Mouse (Mus musculus) thymus, adult 2 months (tissue): ENCODE measurements at regions not wholly inside any gene's neighbourhood (a gene's known extent, or its start where the extent isn't known, plus 50 kb on each side); places are given as distances from the start of the nearest gene placed in this dataset.

ENCODE experiments used
- DNase-seq: peaks from one replicate; pipeline ENCODE4 v3.0.0; 2021
- H3K27ac ChIP-seq: fragments of 200-500 bp; 2 replicates; pipeline ENCODE4 v1.5.1; 2012; ENCODE audit warnings: low read length, control low read depth; ENCODE audit not compliant: control insufficient read depth, insufficient read depth
- H3K27me3 ChIP-seq: fragments of 200-500 bp; 2 replicates; pipeline ENCODE4 v1.6.1; 2012; ENCODE audit warnings: mild to moderate bottlenecking, low read length, moderate library complexity, mixed read lengths; ENCODE audit not compliant: control insufficient read depth, insufficient read depth
- H3K36me3 ChIP-seq: fragments of 200-500 bp; 2 replicates; pipeline ENCODE4 v1.6.1; 2012; ENCODE audit warnings: mild to moderate bottlenecking, low read length, moderate library complexity; ENCODE audit not compliant: control insufficient read depth, insufficient read depth
- H3K4me1 ChIP-seq: fragments of 200-500 bp; replicated peaks from 2 replicates; pipeline ENCODE4 v1.6.1; 2012; ENCODE audit warnings: low read length; ENCODE audit not compliant: control insufficient read depth, insufficient read depth
- H3K4me3 ChIP-seq: fragments of 200-500 bp; 2 replicates; pipeline ENCODE4 v1.5.1; 2012; ENCODE audit warnings: mild to moderate bottlenecking, low read length, control low read depth, moderate library complexity; ENCODE audit not compliant: control insufficient read depth, insufficient read depth
- CTCF ChIP-seq: fragments of 200-500 bp; IDR thresholded peaks from 2 replicates; pipeline ENCODE4 v1.5.1; 2012; ENCODE audit warnings: mild to moderate bottlenecking, control low read depth, low read length, moderate library complexity, borderline replicate concordance; ENCODE audit not compliant: control insufficient read depth, poor library complexity, insufficient read depth; ENCODE audit errors: extremely low read depth
- POLR2A ChIP-seq: fragments of 200-500 bp; IDR thresholded peaks from 2 replicates; pipeline ENCODE4 v1.6.1; 2012; ENCODE audit warnings: mild to moderate bottlenecking, low read length, control low read depth, moderate library complexity; ENCODE audit not compliant: control insufficient read depth, poor library complexity, insufficient read depth; ENCODE audit errors: extremely low read depth
- WGBS: fragments of 180-500 bp; shearing (Covaris S2); methylation state at CpG from one replicate; pipeline ENCODE4 v1.1.7; 2018; 5-methylcytosine and 5-hydroxymethylcytosine counted together

DNA sequence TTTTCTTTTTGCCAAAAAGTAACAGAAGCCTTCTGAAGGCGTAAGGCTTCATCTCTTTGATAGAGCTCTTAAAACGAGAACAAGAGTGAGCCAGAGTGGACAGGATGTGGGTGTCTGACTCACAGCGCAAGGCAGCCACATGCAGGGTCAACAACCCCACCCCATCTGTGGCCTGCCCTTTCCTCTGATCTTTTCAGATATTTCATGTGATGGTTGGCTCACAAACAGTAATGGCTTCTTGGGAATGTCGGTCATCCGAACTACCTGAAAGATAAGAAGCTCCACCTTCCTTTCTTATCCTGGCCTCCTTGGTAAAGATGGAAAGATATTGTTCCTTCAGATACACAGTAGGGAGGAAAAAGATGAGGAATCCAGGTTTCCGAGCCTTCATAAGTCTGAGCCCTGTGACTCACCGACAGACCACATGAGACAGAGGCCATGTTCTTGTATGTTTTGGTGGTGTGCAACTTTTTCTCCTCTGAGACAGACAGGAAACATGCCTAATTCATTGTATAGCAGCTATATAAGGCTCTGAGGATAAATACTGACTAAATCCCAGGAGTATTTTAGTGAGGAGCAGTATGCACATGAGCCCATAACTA lies 254.9 kb downstream of the Btg1 start:
- Histone ChIP-seq H3K27me3 (no peaks in the 10 kb centered on the region), H3K27ac (no peak overlapping the region), H3K4me1 (no peaks in the 10 kb centered on the region), H3K4me3 (no peak overlapping the region), H3K36me3 (no peaks in the 10 kb centered on the region)
- DNase-seq, result no peak
- WGBS, result 68% methylated on average over 7 of the region's 7 CpGs
- no peak for TF ChIP-seq POLR2A
- no peak for TF ChIP-seq CTCF

DNA sequence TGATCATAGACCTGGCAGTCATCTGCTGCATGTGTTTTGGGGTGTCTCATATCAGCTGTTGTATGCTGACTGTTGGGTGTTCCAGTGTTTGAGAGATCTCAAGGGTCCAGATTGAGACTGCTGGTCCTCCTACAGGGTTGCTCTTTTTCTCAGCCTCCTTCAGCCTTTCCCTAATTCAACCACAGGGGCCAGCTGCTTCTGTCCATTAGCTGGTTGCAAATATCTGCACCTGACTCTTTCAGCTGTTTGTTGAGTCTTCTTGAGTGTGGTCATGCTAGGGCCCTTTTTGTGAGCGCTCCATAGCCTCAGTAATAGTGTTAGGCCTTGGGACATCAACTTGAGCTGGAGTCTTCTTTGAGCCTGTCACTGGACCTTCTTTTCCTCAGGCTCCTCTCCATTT lies 257.8 kb downstream of the Btg1 start:
- no peaks in the 10 kb centered on the region for H3K4me1 ChIP-seq
- TF ChIP-seq CTCF (no peak), POLR2A (no peak)
- DNase-seq, result no peak
- H3K36me3 ChIP-seq, result no peaks in the 10 kb centered on the region
- H3K27ac ChIP-seq, result no peak overlapping the region
- whole genome bisulfite sequencing, result 100% methylated on average over 1 of the region's 1 CpGs
- no peak overlapping the region for H3K4me3 ChIP-seq
- H3K27me3 ChIP-seq, result no peaks in the 10 kb centered on the region

DNA sequence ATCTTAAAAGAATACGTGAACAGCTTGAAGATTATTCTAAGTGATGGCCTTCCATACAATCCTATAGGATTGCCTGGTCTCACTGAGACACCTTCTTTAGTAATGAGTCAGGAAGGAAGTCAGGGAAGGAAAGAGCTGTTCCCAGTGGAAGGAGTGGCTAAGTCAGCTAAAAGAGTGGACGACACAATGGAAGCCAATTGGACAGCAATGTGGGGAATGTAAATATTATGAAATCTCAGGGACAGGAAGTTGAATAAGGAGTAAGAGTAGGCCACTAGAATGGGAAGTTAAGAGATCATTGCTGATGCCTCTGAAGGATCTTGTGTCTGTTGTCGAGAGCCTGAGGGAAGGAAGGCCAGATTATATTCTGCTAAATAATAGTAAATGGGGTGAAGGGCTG lies 258.9 kb downstream of the Btg1 start:
- Histone ChIP-seq H3K27ac (no peak overlapping the region), H3K27me3 (no peaks in the 10 kb centered on the region), H3K4me3 (no peak overlapping the region), H3K36me3 (no peaks in the 10 kb centered on the region), H3K4me1 (no peaks in the 10 kb centered on the region)
- DNase-seq, result no peak
- WGBS, result 82% methylated on average over 3 of the region's 3 CpGs
- TF ChIP-seq POLR2A (no peak), CTCF (no peak)

DNA sequence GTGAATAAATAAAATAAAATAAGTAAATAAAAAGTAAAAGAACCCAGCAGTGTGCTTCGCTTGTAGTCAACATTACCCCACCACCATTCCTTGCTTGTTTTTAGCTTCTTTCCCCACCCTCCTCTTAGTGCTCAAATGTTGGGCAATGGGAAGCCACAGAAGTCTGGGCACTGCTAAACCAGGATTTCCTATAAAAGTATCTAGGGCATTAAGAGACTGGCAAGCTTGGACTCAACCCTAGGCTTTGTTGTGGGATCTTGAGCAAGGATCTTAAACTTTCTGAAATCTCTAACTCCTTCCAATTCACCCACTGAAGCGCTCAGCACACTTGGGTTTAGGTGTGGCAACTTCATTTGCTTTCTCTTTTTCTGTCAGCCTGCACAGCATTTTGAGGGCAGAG lies 262.6 kb downstream of the Btg1 start:
- WGBS, result 89% methylated on average over 2 of the region's 2 CpGs
- no peaks in the 10 kb centered on the region for H3K36me3 ChIP-seq
- no peak overlapping the region for H3K27ac ChIP-seq
- TF ChIP-seq POLR2A (no peak), CTCF (no peak)
- no peaks in the 10 kb centered on the region for H3K27me3 ChIP-seq
- H3K4me1 ChIP-seq, result no peaks in the 10 kb centered on the region
- DNase-seq, result no peak
- no peak overlapping the region for H3K4me3 ChIP-seq

DNA sequence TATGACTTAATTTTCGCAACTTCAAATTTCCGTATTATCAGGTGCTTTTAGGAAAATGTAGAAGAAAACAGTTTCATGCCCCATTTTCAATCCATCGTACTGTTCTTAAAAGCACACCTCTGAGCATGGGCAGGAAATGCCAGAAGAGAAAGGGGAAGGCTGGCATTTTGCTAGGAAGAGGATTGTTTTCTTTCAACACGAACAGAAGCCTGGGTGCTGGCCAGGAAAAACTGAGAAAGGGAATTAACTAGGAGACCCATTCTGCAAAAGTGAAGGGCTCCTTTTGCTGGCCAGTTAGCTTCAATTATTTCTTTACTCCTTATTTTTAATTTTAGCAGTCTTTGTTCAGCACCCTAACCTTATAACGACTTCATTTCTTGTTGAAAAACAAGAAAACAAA lies 264.0 kb downstream of the Btg1 start:
- H3K36me3 ChIP-seq, result no peaks in the 10 kb centered on the region
- 84% methylated on average over 5 of the region's 5 CpGs for WGBS
- TF ChIP-seq CTCF (no peak), POLR2A (no peak)
- H3K27ac ChIP-seq, result no peak overlapping the region
- no peaks in the 10 kb centered on the region for H3K27me3 ChIP-seq
- no peak overlapping the region for H3K4me3 ChIP-seq
- H3K4me1 ChIP-seq, result no peaks in the 10 kb centered on the region
- no peak for DNase-seq

DNA sequence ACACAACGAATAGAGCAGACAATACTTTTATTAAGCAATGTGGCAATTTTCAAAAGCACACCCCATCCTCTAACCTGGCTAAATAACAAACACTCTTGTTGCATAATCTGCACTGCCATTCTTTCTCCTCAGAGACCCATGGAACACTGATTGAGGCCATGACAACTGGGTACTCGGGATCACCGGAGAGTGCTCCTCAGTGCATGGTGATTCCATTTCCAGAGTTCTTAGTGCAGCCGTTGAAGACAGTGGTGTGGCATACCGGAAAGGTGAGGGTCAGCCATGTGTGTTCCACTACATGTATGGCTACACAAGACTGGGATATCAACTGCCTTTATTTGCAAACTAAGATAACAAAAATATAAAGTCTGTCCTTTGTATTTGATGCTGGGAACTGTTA lies 264.4 kb downstream of the Btg1 start:
- no peak for TF ChIP-seq CTCF
- no peak for TF ChIP-seq POLR2A
- H3K27ac ChIP-seq, result no peak overlapping the region
- DNase-seq, result no peak
- no peak overlapping the region for H3K4me3 ChIP-seq
- WGBS, result 94% methylated on average over 5 of the region's 5 CpGs
- no peaks in the 10 kb centered on the region for H3K4me1 ChIP-seq
- H3K27me3 ChIP-seq, result no peaks in the 10 kb centered on the region
- H3K36me3 ChIP-seq, result no peaks in the 10 kb centered on the region

DNA sequence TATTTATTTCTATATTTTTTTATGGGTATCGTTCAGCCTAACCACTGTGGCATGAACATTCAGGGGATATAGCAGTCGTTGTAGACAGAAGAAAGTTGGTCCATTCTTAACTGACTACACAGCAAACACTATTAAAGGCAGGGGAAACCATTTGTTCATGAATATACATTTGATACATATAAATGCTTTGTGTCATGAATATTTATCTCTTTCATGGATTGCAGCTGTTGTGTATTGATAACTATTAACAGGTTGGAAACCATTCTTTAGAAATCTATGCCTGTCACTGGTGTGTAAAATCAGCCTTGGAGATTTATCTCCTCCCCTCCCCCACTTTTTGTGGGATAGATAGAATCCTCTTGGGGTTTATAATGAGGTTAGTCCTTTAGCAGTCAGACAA lies 264.9 kb downstream of the Btg1 start:
- Histone ChIP-seq H3K27ac (no peak overlapping the region), H3K36me3 (no peaks in the 10 kb centered on the region), H3K4me3 (no peak overlapping the region), H3K27me3 (no peaks in the 10 kb centered on the region), H3K4me1 (no peaks in the 10 kb centered on the region)
- DNase-seq, result no peak
- 88% methylated on average over 2 of the region's 2 CpGs for WGBS
- no peak for TF ChIP-seq POLR2A
- TF ChIP-seq CTCF, result no peak
